Mouse (Mus musculus): ENCODE measurements around the gene Oaz2.

DNA sequence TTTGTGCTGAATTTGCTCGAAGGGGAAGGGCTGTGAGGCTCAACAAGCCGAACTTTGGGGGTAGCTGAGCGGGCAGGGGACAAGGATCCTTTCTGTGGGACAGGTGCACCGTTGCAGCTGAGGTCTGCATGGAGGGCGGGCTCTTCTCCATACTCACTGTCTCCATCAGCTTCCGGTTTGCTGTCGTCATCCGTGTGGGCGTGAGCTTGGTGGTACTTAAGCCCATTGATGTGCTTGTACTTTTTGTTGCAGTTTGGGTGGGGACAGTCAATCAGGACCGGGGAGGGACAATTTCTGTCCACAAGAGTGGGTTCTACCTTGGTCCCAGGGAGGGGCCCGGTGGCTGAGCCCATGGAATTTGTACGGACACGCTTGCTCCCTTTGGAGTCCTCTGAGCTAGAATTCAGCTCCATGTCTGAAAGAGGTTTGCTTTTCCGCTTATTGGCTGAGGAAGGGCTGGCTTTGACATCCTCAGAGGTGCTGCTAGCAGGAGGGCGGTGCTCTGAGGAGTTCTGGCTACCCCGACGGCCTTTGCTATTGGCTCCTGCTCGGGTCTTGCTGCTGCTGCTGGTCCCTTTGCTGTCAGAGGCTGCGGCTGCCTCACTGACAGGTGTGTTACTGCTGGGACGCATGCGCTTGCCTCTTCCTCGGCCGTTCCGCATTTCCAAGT is 36.3 kb downstream of the Oaz2 start:
- no peak for TF ChIP-seq POLR2A (IDR thresholded peaks at IDR 0.05; ENCODE audit: low read depth, low read length)
- TF ChIP-seq CTCF (IDR thresholded peaks at IDR 0.05; ENCODE audit: extremely low read depth, insufficient read depth, insufficient read length, insufficient replicate concordance) = no peak
